Mouse (Mus musculus): ENCODE measurements around the gene Asb16. TPM values are rescaled to one million over a fixed set of nuclear protein-coding genes. Genes with fewer than 3 reads are reported as not detected.

Asb16 gene
- polyA plus RNA-seq, 1 experiment from 2014 or later: 0.11 TPM

GRCm38 (mm10) chr11:102319410-102319792 is 50.9 kb downstream of the Asb16 start, which contains the start of gene Ubtf:
TSS of gene Ubtf (minus strand) at chr11:102319742.
- Histone ChIP-seq H3K36me3 (ENCODE audit: control insufficient read depth, insufficient read depth, low read length) (no peaks in the 10 kb centered on the region), H3K4me2 (ENCODE audit: low read length) (peak within 1 kb of the TSS; percentile 91), H3K9me3 (ENCODE audit: control insufficient read depth, low read length) (no peaks in the 10 kb centered on the region), H3K9ac (ENCODE audit: low read depth, low read length) (peak within 1 kb of the TSS; percentile 99), H3K4me3 (ENCODE audit: low read length) (peak within 1 kb of the TSS; percentile 79), H3K4me1 (ENCODE audit: control insufficient read depth, insufficient read depth, low read depth, low read length) (peaks cover 23% of the 10 kb centered on the region), H3K27ac (ENCODE audit: low read depth, low read length) (peak within 1 kb of the TSS; percentile 98), H3K27me3 (replicated peaks; ENCODE audit: control insufficient read depth, insufficient read depth, low read length) (no peaks in the 10 kb centered on the region)
- ATAC-seq: peak; percentile 49
- WGBS: 0% methylated on average over 25 of the region's 25 CpGs

- H3K9ac ChIP-seq (ENCODE audit: low read depth, low read length): peak overlapping the region; percentile 99
- peak overlapping the region; percentile 79 for H3K4me3 ChIP-seq (ENCODE audit: low read length)
- WGBS: under 1% methylated on average over 38 of the region's 38 CpGs
- H3K9me3 ChIP-seq (ENCODE audit: control insufficient read depth, low read length): no peaks in the 10 kb centered on the region
- H3K4me2 ChIP-seq (ENCODE audit: low read length): peak overlapping the region; percentile 91
- no peaks in the 10 kb centered on the region for H3K27me3 ChIP-seq (replicated peaks; ENCODE audit: control insufficient read depth, insufficient read depth, low read length)
- peak overlapping the region; percentile 98 for H3K27ac ChIP-seq (ENCODE audit: low read depth, low read length)
- ATAC-seq: peak; percentile 68
- no peaks in the 10 kb centered on the region for H3K36me3 ChIP-seq (ENCODE audit: control insufficient read depth, insufficient read depth, low read length)
- H3K4me1 ChIP-seq (ENCODE audit: control insufficient read depth, insufficient read depth, low read depth, low read length): peaks cover 23% of the 10 kb centered on the region
Observed at GRCm38 (mm10) chr11:102319941-102320685, 51.6 kb downstream of the Asb16 start.

DNA sequence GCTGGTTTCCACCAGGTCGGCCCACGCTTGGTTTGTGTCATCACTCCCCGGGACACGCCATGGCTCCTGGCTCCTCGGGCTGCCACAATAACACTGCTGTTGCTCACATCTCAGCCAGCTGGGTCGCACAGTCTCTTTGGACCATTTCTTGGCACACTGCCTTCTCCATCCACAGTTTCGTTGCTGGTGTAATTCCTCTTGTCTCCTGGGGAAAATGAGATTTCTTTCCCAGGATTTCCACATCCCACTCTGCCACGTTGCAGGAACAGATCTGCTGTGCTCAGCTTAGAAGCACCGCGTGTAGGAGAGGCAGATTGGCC is 52.1 kb downstream of the Asb16 start:
- ATAC-seq: peak; percentile 25
- whole genome bisulfite sequencing: 5% methylated on average over 10 of the region's 10 CpGs
- Histone ChIP-seq H3K4me2 (ENCODE audit: low read length) (peak overlapping the region; percentile 91), H3K9ac (ENCODE audit: low read depth, low read length) (peak overlapping the region; percentile 99), H3K9me3 (ENCODE audit: control insufficient read depth, low read length) (no peaks in the 10 kb centered on the region), H3K27me3 (replicated peaks; ENCODE audit: control insufficient read depth, insufficient read depth, low read length) (no peaks in the 10 kb centered on the region), H3K4me1 (ENCODE audit: control insufficient read depth, insufficient read depth, low read depth, low read length) (peaks cover 18% of the 10 kb centered on the region), H3K27ac (ENCODE audit: low read depth, low read length) (peak overlapping the region; percentile 98), H3K36me3 (ENCODE audit: control insufficient read depth, insufficient read depth, low read length) (no peaks in the 10 kb centered on the region), H3K4me3 (ENCODE audit: low read length) (peak overlapping the region; percentile 79)

DNA sequence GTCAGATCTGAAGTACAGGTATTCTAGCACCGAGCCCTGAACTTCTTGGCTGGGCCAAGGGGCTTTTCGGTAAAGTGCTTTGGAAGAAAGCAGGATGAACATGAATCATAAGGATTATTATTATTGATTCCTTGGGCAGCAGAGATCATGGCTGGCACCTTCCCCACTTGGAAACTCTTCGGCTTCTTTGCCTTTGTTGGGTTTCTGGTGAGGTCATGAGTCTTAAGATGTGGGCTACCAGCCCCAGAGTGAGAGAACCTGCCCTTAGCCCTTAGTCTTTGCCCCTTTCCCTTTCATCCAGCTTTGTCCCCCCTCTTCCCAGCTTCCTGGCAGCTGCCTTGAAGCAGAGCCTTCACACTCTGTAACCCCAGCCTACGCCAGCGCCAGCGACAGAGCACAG is 53.4 kb downstream of the Asb16 start:
- no peaks in the 10 kb centered on the region for H3K9me3 ChIP-seq (ENCODE audit: control insufficient read depth, low read length)
- H3K27me3 ChIP-seq (replicated peaks; ENCODE audit: control insufficient read depth, insufficient read depth, low read length): no peaks in the 10 kb centered on the region
- no peak overlapping the region for H3K27ac ChIP-seq (ENCODE audit: low read depth, low read length)
- 84% methylated on average over 6 of the region's 6 CpGs for WGBS
- H3K36me3 ChIP-seq (ENCODE audit: control insufficient read depth, insufficient read depth, low read length): no peaks in the 10 kb centered on the region
- no peak overlapping the region for H3K4me3 ChIP-seq (ENCODE audit: low read length)
- ATAC-seq: no peak
- H3K4me1 ChIP-seq (ENCODE audit: control insufficient read depth, insufficient read depth, low read depth, low read length): peaks cover 9% of the 10 kb centered on the region
- H3K4me2 ChIP-seq (ENCODE audit: low read length): no peak overlapping the region
- H3K9ac ChIP-seq (ENCODE audit: low read depth, low read length): no peak overlapping the region

DNA sequence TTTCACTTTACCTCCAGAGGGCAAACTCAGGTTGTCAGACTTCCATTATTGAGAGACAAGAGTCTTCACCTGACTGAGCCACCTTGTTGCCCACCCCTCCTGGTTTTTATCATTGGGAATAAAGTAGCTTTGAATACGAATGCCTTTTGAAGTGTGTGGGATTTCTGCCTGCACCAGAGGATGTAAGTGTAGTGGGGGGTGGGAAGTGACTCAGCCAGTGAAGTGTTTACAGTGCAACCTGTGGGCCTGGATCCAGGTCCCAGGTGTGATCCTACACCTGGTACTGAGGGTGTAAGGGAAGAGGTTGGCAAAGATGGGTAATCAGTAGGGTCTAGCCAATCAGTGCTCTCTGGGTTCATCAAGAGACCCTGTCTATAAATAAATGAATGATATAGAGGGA is 55.0 kb downstream of the Asb16 start:
- no peak overlapping the region for H3K27ac ChIP-seq (ENCODE audit: low read depth, low read length)
- 85% methylated on average over 1 of the region's 1 CpGs for WGBS
- H3K27me3 ChIP-seq (replicated peaks; ENCODE audit: control insufficient read depth, insufficient read depth, low read length): no peaks in the 10 kb centered on the region
- H3K4me3 ChIP-seq (ENCODE audit: low read length): no peak overlapping the region
- H3K9ac ChIP-seq (ENCODE audit: low read depth, low read length): no peak overlapping the region
- H3K9me3 ChIP-seq (ENCODE audit: control insufficient read depth, low read length): no peaks in the 10 kb centered on the region
- no peaks in the 10 kb centered on the region for H3K36me3 ChIP-seq (ENCODE audit: control insufficient read depth, insufficient read depth, low read length)
- H3K4me1 ChIP-seq (ENCODE audit: control insufficient read depth, insufficient read depth, low read depth, low read length): peaks cover 9% of the 10 kb centered on the region
- H3K4me2 ChIP-seq (ENCODE audit: low read length): no peak overlapping the region
- no peak for ATAC-seq

DNA sequence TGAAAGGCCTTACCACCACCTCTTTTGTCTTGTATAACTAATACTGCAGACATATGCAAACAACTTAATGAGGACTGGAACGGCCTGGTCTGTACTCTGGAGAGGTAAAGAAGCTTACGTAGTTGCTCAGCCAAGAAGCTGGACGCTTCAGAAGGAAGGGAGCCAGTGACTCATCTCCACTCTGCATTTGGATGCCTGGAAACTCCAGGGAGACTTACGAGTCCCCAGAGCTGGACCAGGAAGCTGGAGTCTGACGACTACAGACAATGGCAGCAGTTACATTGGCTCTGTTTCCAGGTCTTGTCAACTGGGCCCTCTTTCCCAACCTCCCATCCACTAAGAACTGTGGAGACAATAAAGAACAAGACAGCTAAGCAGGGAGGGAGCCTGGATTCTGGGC is 58.7 kb downstream of the Asb16 start:
- no peaks in the 10 kb centered on the region for H3K4me1 ChIP-seq (ENCODE audit: control insufficient read depth, insufficient read depth, low read depth, low read length)
- H3K4me2 ChIP-seq (ENCODE audit: low read length): no peak overlapping the region
- H3K27me3 ChIP-seq (replicated peaks; ENCODE audit: control insufficient read depth, insufficient read depth, low read length): no peaks in the 10 kb centered on the region
- no peak overlapping the region for H3K4me3 ChIP-seq (ENCODE audit: low read length)
- no peak overlapping the region for H3K9ac ChIP-seq (ENCODE audit: low read depth, low read length)
- WGBS: 62% methylated on average over 5 of the region's 5 CpGs
- no peak for ATAC-seq
- no peaks in the 10 kb centered on the region for H3K9me3 ChIP-seq (ENCODE audit: control insufficient read depth, low read length)
- H3K27ac ChIP-seq (ENCODE audit: low read depth, low read length): no peak overlapping the region
- H3K36me3 ChIP-seq (ENCODE audit: control insufficient read depth, insufficient read depth, low read length): no peaks in the 10 kb centered on the region

GRCm38 (mm10) chr11:102327839-102328238 is 59.3 kb downstream of the Asb16 start:
- no peaks in the 10 kb centered on the region for H3K4me1 ChIP-seq (ENCODE audit: control insufficient read depth, insufficient read depth, low read depth, low read length)
- no peaks in the 10 kb centered on the region for H3K9me3 ChIP-seq (ENCODE audit: control insufficient read depth, low read length)
- WGBS: 91% methylated on average over 7 of the region's 7 CpGs
- ATAC-seq: no peak
- H3K27ac ChIP-seq (ENCODE audit: low read depth, low read length): no peak overlapping the region
- no peaks in the 10 kb centered on the region for H3K27me3 ChIP-seq (replicated peaks; ENCODE audit: control insufficient read depth, insufficient read depth, low read length)
- H3K36me3 ChIP-seq (ENCODE audit: control insufficient read depth, insufficient read depth, low read length): no peaks in the 10 kb centered on the region
- no peak overlapping the region for H3K9ac ChIP-seq (ENCODE audit: low read depth, low read length)
- no peak overlapping the region for H3K4me2 ChIP-seq (ENCODE audit: low read length)
- H3K4me3 ChIP-seq (ENCODE audit: low read length): no peak overlapping the region

Small RNA genes within 50 kb of the gene (microRNA-seq; reads per million reads assigned to microRNA genes)
- 2.5 reads per million, percentile 5 among the genes with 10 or more reads in this experiment for gene Mir8101

Other genes starting within 250 kb of the Asb16 start
- 59.3 and 62.7 TPM in 2 replicates for gene Mpp3, start 240.3 kb upstream of the Asb16 start, polyA plus RNA-seq (2015; fragmentation: Nextera tagmentation; extraction: Ambion mirVana)
- gene Cd300lg, start 227.2 kb upstream of the Asb16 start, polyA plus RNA-seq (2015; fragmentation: Nextera tagmentation; extraction: Ambion mirVana): 0.40 and 0.54 TPM in 2 replicates
- gene Mpp2, start 180.2 kb upstream of the Asb16 start, polyA plus RNA-seq (2015; fragmentation: Nextera tagmentation; extraction: Ambion mirVana): 37.6 and 41.1 TPM in 2 replicates
- gene Ppy, start 167.4 kb upstream of the Asb16 start, polyA plus RNA-seq (2015; fragmentation: Nextera tagmentation; extraction: Ambion mirVana): not detected in 2 replicates
- gene Pyy, start 160.9 kb upstream of the Asb16 start, polyA plus RNA-seq (2015; fragmentation: Nextera tagmentation; extraction: Ambion mirVana): 3.4 and 3.7 TPM in 2 replicates
- 0.09 TPM in 1 of 2 replicates, not detected in the other for gene Nags, start 123.2 kb upstream of the Asb16 start, polyA plus RNA-seq (2015; fragmentation: Nextera tagmentation; extraction: Ambion mirVana)
- 42.2 and 47.7 TPM in 2 replicates for gene Tmem101, start 112.3 kb upstream of the Asb16 start, polyA plus RNA-seq (2015; fragmentation: Nextera tagmentation; extraction: Ambion mirVana)
- 99.0 and 116 TPM in 2 replicates for gene Lsm12, start 83.4 kb upstream of the Asb16 start, polyA plus RNA-seq (2015; fragmentation: Nextera tagmentation; extraction: Ambion mirVana)
- gene G6pc3, start 79.1 kb upstream of the Asb16 start, polyA plus RNA-seq (2015; fragmentation: Nextera tagmentation; extraction: Ambion mirVana): 44.3 and 45.9 TPM in 2 replicates
- 75.8 and 83.0 TPM in 2 replicates for gene Hdac5, start 38.6 kb upstream of the Asb16 start, polyA plus RNA-seq (2015; fragmentation: Nextera tagmentation; extraction: Ambion mirVana)
- gene BC030867, start 19.9 kb upstream of the Asb16 start, polyA plus RNA-seq (2015; fragmentation: Nextera tagmentation; extraction: Ambion mirVana): 2.9 and 3.6 TPM in 2 replicates
- 81.6 and 85.0 TPM in 2 replicates for gene Tmub2, start 16.2 kb downstream of the Asb16 start, polyA plus RNA-seq (2015; fragmentation: Nextera tagmentation; extraction: Ambion mirVana)
- 26.6 and 29.2 TPM in 2 replicates for gene Atxn7l3, start 27.9 kb downstream of the Asb16 start, polyA plus RNA-seq (2015; fragmentation: Nextera tagmentation; extraction: Ambion mirVana)
- gene Ubtf, start 51.0 kb downstream of the Asb16 start, polyA plus RNA-seq (2015; fragmentation: Nextera tagmentation; extraction: Ambion mirVana): 70.4 and 76.8 TPM in 2 replicates
- gene Slc4a1, start 97.5 kb downstream of the Asb16 start, polyA plus RNA-seq (2015; fragmentation: Nextera tagmentation; extraction: Ambion mirVana): 1.4 and 3.2 TPM in 2 replicates
- 127 and 136 TPM in 2 replicates for gene Rundc3a, start 124.7 kb downstream of the Asb16 start, polyA plus RNA-seq (2015; fragmentation: Nextera tagmentation; extraction: Ambion mirVana)
- 182 and 187 TPM in 2 replicates for gene Slc25a39, start 139.2 kb downstream of the Asb16 start, polyA plus RNA-seq (2015; fragmentation: Nextera tagmentation; extraction: Ambion mirVana)
- 95.4 and 100 TPM in 2 replicates for gene Grn, start 161.6 kb downstream of the Asb16 start, polyA plus RNA-seq (2015; fragmentation: Nextera tagmentation; extraction: Ambion mirVana)
- gene Fam171a2, start 178.9 kb downstream of the Asb16 start, polyA plus RNA-seq (2015; fragmentation: Nextera tagmentation; extraction: Ambion mirVana): 17.8 and 17.9 TPM in 2 replicates
- 9.4 and 13.1 TPM in 2 replicates for gene Itga2b, start 201.4 kb downstream of the Asb16 start, polyA plus RNA-seq (2015; fragmentation: Nextera tagmentation; extraction: Ambion mirVana)